Mouse (Mus musculus) olfactory bulb, adult 2 months (tissue): ENCODE measurements around the gene Lrba. TPM values are rescaled to one million over a fixed set of nuclear protein-coding genes. Genes with fewer than 3 reads are reported as not detected.

Experiments
- H3K27ac ChIP-seq: fragments of 200-500 bp; 2 replicates; pipeline ENCODE4 v1.5.1; 2012; ENCODE audit warnings: low read depth, low read length; ENCODE audit not compliant: insufficient read depth
- H3K4me1 ChIP-seq: fragments of 200-500 bp; 2 replicates; pipeline ENCODE4 v1.6.1; 2012; ENCODE audit warnings: low read length; ENCODE audit not compliant: control insufficient read depth, insufficient read depth
- H3K4me3 ChIP-seq: fragments of 200-500 bp; 2 replicates; pipeline ENCODE4 v1.5.1; 2012; ENCODE audit warnings: mild to moderate bottlenecking, low read depth, low read length, moderate library complexity; ENCODE audit not compliant: insufficient read depth
- CTCF ChIP-seq: fragments of 200-500 bp; IDR thresholded peaks from 2 replicates; pipeline ENCODE4 v1.5.1; 2012; ENCODE audit warnings: low read depth, mild to moderate bottlenecking, low read length, moderate library complexity; ENCODE audit not compliant: insufficient read depth
- POLR2A ChIP-seq: fragments of 200-500 bp; IDR thresholded peaks from 2 replicates; pipeline ENCODE4 v1.6.1; 2012; ENCODE audit warnings: mild to moderate bottlenecking, low read depth, low read length, moderate library complexity; ENCODE audit not compliant: insufficient read depth
- WGBS: fragments of 180-500 bp; shearing (Covaris S2); methylation state at CpG from one replicate; pipeline ENCODE4 v1.1.7; 2018; 5-methylcytosine and 5-hydroxymethylcytosine counted together
- polyA plus RNA-seq: library from polyadenylated mRNA; stranded (reverse); fragments of >200 nt; gene quantifications from 2 replicates; pipeline ENCODE4 v1.2.4, GENCODE M21; 2012; ENCODE audit warnings: low replicate concordance; ENCODE audit not compliant: missing spikeins, insufficient read depth, insufficient read length

Gene Lrba
- polyA plus RNA-seq, 1 experiment, result not detected

DNA sequence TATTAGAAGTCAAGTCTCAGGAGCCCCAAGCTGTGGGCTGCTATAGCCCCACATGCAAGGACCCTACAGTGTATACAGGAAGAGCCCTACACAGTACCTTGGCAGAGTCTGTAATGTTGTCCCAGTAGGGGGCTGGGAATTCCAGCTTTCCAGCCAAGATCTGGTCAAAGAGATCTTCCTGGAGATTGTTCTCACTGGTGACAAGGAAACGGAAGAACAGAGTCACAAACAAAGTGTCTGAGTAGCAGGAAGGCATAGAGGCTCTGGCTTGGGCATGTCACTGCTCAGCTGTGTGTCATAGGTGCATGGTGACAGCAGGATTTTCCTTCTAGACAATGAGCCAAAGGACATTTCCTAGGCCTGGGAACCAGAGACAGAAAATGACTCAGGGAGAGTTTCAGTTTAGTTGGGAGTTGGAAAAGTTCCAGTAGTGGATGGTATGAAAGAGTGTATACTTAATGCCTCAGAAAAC, 569.3 kb downstream of the Lrba start:
- no peak overlapping the region; the same call in 1 of the 2 replicates for H3K27ac ChIP-seq
- TF ChIP-seq CTCF (no peak), POLR2A (no peak)
- H3K4me3 ChIP-seq, result no peak overlapping the region
- 8% methylated on average over 1 of the region's 1 CpGs for WGBS
- H3K4me1 ChIP-seq, result peaks cover 13% of the 10 kb centered on the region

DNA sequence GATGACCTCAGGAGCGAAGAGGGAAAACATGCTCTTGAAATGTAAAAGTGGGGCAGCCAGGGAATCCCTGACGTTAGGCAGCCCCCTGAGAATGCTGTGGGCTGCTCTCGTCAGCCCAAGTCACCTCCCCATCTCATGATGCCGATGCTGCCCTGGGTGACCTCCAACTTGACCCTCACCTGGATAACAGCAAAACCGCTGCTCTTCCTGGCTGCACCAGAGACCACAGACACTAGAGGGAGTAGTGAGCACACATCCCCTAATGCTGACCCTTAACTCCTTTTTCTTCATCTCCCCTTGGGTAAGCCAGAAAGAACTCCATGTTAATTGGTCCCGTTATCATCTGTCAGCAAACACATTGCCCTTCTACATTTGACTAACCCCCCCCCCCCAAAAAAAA, 572.2 kb downstream of the Lrba start:
- Histone ChIP-seq H3K27ac (no peak overlapping the region), H3K4me1 (peaks cover 20% of the 10 kb centered on the region), H3K4me3 (no peak overlapping the region)
- TF ChIP-seq POLR2A (no peak), CTCF (0 out of 2 replicates have a peak, but pooled peaks have one; percentile 40)
- WGBS, result 49% methylated on average over 6 of the region's 6 CpGs

DNA sequence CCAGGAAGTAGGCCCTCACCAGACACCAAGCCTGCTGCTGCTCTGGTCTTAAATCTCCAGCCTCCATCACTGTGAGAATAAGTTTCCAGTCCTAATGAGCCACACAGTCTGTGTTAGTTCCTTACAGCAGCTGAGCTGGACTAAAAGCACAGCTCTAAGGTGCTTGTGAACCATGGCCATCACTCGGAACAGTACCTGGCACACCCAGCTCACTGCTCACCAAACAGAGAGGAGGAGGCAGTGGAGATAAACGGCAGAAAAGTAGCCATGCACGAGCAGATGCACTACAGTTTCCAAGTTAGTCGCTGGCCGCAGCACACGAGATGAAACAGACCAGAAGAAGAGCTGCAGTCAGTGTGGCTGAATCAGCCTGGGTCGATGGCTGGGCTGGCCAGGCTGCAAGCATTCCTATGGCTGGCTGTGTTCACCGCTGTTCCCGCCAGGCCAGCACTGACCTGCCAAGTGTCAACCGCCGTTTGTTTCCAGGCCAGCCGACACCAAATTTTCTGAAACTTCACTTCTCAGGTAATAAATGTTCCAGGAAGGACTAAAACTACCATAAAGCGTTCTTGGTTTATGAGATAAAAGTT, 573.5 kb downstream of the Lrba start:
- no peak overlapping the region for H3K27ac ChIP-seq
- WGBS, result 71% methylated on average over 13 of the region's 13 CpGs
- no peak for TF ChIP-seq POLR2A
- TF ChIP-seq CTCF, result no peak

DNA sequence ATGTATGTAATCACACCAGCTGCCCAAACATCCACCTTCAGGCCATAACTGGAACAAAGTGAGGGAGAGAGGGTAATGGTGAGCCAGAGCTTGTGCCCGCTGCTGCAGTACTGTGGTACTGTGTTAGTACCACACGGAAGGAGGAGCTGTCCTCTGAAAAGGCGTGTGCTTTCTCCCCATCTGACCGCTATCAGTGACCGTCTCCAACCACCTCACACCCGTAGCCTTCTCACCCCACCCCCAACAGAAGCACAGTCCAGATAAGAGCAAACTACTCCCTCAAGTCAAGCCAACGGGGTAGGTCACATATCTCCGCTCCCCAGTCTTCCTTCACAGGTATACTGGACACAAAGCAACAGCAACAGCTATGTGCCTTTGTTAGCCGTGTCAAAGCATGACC, 574.6 kb downstream of the Lrba start:
- Histone ChIP-seq H3K27ac (no peak overlapping the region), H3K4me3 (no peak overlapping the region), H3K4me1 (peaks cover 21% of the 10 kb centered on the region)
- WGBS, result 93% methylated on average over 9 of the region's 9 CpGs
- TF ChIP-seq CTCF (no peak), POLR2A (no peak)

More for the DNA sequence above, 573.5 kb downstream of the Lrba start:
- Histone ChIP-seq H3K4me3 (no peak overlapping the region), H3K4me1 (peaks cover 22% of the 10 kb centered on the region)

DNA sequence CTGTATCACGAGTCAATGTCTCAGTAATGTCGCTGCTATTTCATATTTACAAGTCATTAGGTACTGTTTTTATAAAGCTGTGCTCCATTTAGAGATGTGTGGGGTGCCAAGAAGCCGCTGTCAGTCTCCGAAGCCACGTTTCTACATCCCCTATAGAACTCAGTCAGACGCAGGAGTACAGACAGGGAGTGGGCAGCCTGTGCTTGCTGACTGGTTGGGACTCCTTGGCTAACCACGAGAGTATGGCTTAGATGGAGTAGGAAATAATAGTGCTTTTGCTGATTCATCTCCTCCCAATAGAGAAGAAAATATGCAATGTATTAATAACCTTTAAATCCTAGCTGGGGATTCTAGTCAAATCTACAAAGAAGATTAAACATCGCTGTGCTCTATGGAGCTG, 576.4 kb downstream of the Lrba start:
- TF ChIP-seq CTCF, result no peak
- no peak for TF ChIP-seq POLR2A
- Histone ChIP-seq H3K27ac (peak overlapping the region; percentile 42), H3K4me3 (no peak overlapping the region), H3K4me1 (peaks cover 19% of the 10 kb centered on the region)
- WGBS, result 58% methylated on average over 8 of the region's 8 CpGs

DNA sequence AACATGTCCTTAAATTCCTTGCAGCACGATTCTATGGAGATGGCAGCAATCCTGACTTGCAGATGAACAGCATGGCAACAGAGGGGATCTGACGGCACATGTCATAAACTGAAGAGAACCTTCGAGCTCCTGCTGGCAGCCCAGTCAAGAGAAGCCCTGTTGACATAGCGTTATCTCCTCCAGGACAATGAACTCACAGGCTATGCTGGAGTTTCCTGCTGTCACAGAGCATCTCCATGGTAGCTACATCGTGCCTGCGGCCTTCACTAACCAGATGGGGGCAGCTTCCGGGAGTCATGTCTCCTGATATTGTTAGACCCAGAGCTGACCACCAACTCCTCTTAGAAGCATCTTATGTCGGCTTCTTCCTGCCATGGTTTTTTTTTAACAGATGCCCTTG, 578.3 kb downstream of the Lrba start:
- no peak for TF ChIP-seq CTCF
- TF ChIP-seq POLR2A, result no peak
- no peak overlapping the region for H3K4me3 ChIP-seq
- H3K27ac ChIP-seq, result no peak overlapping the region
- H3K4me1 ChIP-seq, result peaks cover 16% of the 10 kb centered on the region
- 70% methylated on average over 8 of the region's 8 CpGs for WGBS

DNA sequence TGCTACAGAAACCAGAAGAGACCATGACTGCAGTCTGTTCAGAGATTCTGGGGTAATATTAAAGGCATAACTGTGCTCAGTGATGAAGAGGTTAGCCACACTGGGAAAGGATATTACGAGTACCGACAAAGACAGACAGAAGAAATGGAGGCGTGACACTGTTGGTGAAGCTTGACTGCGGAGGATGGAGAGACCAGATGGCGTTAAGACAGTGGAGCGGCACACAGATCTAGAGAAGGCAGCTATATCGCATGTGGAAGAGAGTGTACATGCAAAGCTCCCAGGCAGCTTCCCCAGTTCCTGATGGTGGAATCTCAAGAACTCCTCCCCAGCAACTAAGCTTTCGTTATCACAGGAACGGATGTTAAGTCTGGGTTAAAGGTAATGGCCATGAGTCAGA, 579.8 kb downstream of the Lrba start:
- no peak for TF ChIP-seq CTCF
- no peak for TF ChIP-seq POLR2A
- Histone ChIP-seq H3K27ac (no peak overlapping the region), H3K4me3 (no peak overlapping the region), H3K4me1 (peaks cover 20% of the 10 kb centered on the region)
- WGBS, result 58% methylated on average over 9 of the region's 9 CpGs

DNA sequence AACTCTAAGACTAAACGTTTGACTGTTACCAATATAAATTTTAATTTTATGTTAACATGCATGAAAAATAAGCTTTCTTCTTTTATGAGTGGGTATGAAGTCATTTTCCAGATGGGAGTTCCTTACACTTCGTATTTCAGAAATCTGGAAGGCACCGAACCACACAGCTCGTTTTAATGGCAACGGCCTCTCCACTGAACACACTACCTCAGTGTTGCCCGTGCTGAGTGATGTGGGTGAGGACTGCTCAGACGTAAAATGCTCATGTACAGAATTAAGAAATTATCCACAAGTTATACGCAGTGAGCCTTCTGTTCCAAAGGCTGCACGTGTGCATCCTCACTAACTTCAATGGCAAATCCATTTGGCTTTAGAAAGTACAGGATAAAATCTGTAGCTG, 582.4 kb downstream of the Lrba start:
- no peak overlapping the region for H3K27ac ChIP-seq

DNA sequence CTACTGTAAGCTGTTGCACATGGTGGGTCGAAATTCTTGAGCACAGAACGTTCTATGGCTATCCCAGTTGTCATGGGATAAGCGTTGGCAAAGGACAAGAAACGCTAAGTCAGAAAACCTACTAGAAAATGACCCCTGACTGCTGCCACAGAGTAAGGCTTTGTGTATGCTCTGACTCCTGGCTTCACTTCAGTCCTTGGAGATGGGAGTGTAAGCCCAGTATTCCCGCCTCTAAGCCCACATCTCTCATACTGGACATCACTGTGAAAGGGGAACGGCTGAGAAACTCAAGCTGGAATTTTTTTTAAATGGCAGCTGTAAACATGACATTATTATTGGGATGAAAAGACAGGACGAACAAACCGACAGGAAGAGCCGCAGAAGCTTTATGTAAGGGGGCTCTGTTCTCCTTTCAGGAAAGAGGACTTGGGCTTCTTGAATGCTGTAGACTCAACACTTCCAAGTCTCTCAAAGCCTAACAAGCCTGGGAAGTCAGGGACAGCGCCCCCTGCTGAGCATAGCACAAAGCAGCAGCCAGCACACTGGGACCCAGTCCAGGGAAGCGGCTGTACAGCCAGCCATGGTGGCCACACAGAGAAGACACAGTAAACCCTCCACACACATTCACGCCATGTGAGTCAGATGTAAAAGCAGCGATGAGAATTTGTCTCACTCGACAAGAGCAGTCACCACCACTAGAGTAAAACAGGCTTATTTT, 583.4 kb downstream of the Lrba start:
- Histone ChIP-seq H3K4me1 (peaks cover 21% of the 10 kb centered on the region), H3K27ac (peak overlapping the region; percentile 22; the same call in 1 of the 2 replicates), H3K4me3 (no peak overlapping the region)
- 53% methylated on average over 14 of the region's 14 CpGs for WGBS
- TF ChIP-seq CTCF (peak; percentile 55), POLR2A (no peak)

More for the DNA sequence above, 582.4 kb downstream of the Lrba start:
- WGBS, result 92% methylated on average over 9 of the region's 9 CpGs
- Histone ChIP-seq H3K4me1 (peaks cover 22% of the 10 kb centered on the region), H3K4me3 (no peak overlapping the region)
- TF ChIP-seq POLR2A (no peak), CTCF (no peak)

DNA sequence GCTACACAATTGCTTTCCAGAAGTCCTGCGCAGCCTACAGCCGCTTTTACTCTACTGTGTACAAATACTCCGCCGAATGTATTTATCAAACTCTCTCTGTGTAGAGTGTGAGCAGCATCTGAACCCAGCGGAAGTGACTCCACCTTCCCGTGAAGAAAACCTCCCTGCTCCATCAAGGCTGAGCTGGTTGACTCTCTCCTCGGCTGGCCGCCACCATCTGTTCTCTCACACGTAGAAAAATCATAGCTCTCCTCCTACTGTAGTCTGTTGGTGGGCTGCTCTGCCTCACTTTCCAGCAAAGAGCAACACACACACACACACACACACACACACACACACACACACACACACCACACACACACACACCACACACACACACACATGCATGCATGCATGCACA, 584.7 kb downstream of the Lrba start:
- 48% methylated on average over 9 of the region's 9 CpGs for WGBS
- Histone ChIP-seq H3K4me1 (peaks cover 19% of the 10 kb centered on the region), H3K27ac (peak overlapping the region; percentile 42; the same call in 1 of the 2 replicates), H3K4me3 (no peak overlapping the region)
- TF ChIP-seq POLR2A (no peak), CTCF (no peak)
